Mouse (Mus musculus) embryonic facial prominence, embryonic 12.5 days (tissue): Measurements from ENCODE around the gene Zfp334. TPM values are rescaled to one million over a fixed set of nuclear protein-coding genes. Genes with fewer than 3 reads are reported as not detected.

Source experiments
- ATAC-seq: fragments of 200-750 bp; cut with Nextera tagmentation; 2 replicates; pipeline ENCODE4 v1.8.0; 2017; ENCODE audit not compliant: insufficient number of reproducible peaks, insufficient read depth, low FRiP score, low TSS enrichment
- H3K27ac ChIP-seq: fragments of 300-500 bp; sonication (generic); 2 replicates; pipeline ENCODE4 v1.5.1; 2016; ENCODE audit warnings: mild to moderate bottlenecking
- H3K27me3 ChIP-seq: fragments of 300-500 bp; sonication (generic); 2 replicates; pipeline ENCODE4 v1.6.1; 2016; ENCODE audit warnings: mild to moderate bottlenecking, moderate library complexity
- H3K36me3 ChIP-seq: fragments of 300-500 bp; sonication (generic); 2 replicates; pipeline ENCODE4 v1.6.1; 2016; ENCODE audit warnings: mild to moderate bottlenecking
- H3K4me1 ChIP-seq: fragments of 300-500 bp; sonication (generic); 2 replicates; pipeline ENCODE4 v1.6.1; 2016
- H3K4me2 ChIP-seq: fragments of 300-500 bp; sonication (generic); replicated peaks from 2 replicates; pipeline ENCODE4 v1.6.1; 2016; ENCODE audit warnings: mild to moderate bottlenecking, moderate library complexity
- H3K4me3 ChIP-seq: fragments of 300-500 bp; sonication (generic); 2 replicates; pipeline ENCODE4 v1.5.1; 2016; ENCODE audit warnings: mild to moderate bottlenecking
- H3K9ac ChIP-seq: fragments of 300-500 bp; sonication (generic); 2 replicates; pipeline ENCODE4 v1.6.1; 2016; ENCODE audit warnings: mild to moderate bottlenecking, moderate library complexity
- H3K9me3 ChIP-seq: fragments of 300-500 bp; sonication (generic); 2 replicates; pipeline ENCODE4 v1.6.1; 2016; ENCODE audit warnings: mild to moderate bottlenecking, moderate library complexity
- WGBS: fragments of 180-500 bp; shearing (Covaris S2); methylation state at CpG from one replicate; pipeline ENCODE4 v1.1.7; 2016; 5-methylcytosine and 5-hydroxymethylcytosine counted together
- polyA plus RNA-seq: library from polyadenylated mRNA; unstranded; fragments of >200 nt; fragmentation: Nextera tagmentation; extraction: Ambion mirVana; gene quantifications from 2 replicates; pipeline ENCODE4 v1.2.1, GENCODE M21; 2016

Zfp334 gene
- 17.0 and 17.1 TPM in 2 replicates for polyA plus RNA-seq

DNA sequence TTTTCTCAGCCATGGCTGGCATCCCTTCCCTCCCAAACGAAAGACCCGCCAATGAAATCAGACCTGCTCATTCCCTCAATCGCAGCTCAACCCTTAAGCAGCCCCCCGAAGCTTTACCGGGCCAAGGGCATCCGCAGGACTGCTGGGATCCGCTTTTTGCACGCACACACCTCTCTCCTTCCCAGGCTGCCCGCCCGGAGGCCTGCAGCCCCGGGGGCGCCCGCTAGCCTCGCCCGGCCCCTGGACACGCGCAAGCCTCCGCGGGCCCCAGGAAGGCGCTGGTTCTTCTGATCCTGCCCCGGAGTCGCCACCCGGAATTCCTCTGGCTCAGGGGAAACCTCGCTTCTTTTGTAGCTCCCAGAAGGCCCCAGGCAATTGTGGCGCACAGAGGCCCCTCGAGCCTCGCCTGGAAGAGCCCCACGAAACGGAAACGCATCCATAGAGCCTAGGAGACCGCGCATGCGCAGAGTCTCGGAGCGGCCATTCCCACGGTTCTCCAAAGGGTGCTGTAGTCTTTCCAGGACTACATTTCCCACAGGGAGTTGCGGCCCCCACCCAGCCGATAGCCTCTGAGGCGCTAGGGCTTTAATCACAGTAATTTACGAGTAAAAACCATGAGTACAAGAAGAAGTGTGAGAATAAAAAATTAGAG is at the start of gene Zfp334:
Gene Zfp334, minus strand, starts transcription at position 416 of the 652 bp plus-strand sequence.
- Histone ChIP-seq H3K4me2 (peak within 1 kb of the TSS; percentile 63), H3K4me1 (peaks cover 6% of the 10 kb centered on the region), H3K27me3 (no peaks in the 10 kb centered on the region), H3K9me3 (no peaks in the 10 kb centered on the region), H3K36me3 (peaks cover 40% of the 10 kb centered on the region), H3K27ac (peak within 1 kb of the TSS; percentile 93), H3K9ac (peak within 1 kb of the TSS; percentile 83), H3K4me3 (peak within 1 kb of the TSS; percentile 72)
- WGBS, result under 1% methylated on average over 40 of the region's 40 CpGs
- peak; percentile 78 for ATAC-seq

DNA sequence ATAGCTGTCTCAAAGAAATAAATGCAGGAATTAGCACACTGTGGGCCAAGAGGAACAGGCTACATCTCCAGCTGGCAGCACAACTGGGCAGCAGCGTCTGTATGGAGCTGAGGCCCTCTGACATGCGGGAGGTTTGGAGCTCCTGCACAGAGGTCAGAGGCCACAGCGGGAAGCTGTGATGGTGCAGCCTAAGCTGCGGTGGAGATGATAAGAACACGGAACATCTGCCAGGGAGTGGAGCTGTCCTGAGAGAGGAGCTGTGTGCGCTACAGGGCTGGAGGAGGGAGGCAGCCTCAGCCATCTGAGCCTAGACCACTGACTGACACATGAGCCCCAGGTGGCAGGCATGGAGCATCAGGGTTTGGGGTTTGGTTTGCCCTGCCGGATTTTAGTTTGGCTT is 40.6 kb upstream of the Zfp334 start:
- Histone ChIP-seq H3K27ac (no peak overlapping the region), H3K4me3 (no peak overlapping the region), H3K9ac (no peak overlapping the region), H3K9me3 (no peaks in the 10 kb centered on the region), H3K36me3 (no peaks in the 10 kb centered on the region), H3K27me3 (no peaks in the 10 kb centered on the region), H3K4me1 (no peaks in the 10 kb centered on the region), H3K4me2 (no peak overlapping the region)
- 32% methylated on average over 7 of the region's 7 CpGs for WGBS
- ATAC-seq, result no peak

DNA sequence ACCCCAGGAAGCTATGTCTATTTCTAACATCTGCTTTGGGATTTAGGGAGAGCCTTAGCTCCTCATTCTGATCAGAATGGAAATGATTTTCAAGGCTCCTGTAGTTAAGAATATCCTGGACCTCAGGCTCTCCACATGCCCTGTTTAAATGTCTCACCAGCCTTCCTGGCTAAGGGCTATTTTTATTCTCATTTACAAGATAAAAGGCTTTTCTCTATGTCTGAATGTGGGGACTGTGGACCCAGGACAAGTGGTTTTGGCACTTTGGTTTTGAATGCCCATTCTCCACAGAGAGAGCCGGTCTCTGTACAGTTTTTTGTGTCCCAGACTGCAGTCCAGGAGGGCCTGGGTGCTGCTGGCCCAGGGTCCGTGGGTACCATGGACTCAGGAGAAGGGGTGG is 32.1 kb upstream of the Zfp334 start:
- H3K4me2 ChIP-seq, result no peak overlapping the region
- no peak overlapping the region for H3K27ac ChIP-seq
- H3K4me3 ChIP-seq, result no peak overlapping the region
- ATAC-seq, result no peak
- H3K9me3 ChIP-seq, result no peaks in the 10 kb centered on the region
- 85% methylated on average over 2 of the region's 2 CpGs for whole genome bisulfite sequencing
- no peaks in the 10 kb centered on the region for H3K36me3 ChIP-seq
- H3K9ac ChIP-seq, result no peak overlapping the region
- peaks cover 28% of the 10 kb centered on the region for H3K4me1 ChIP-seq
- H3K27me3 ChIP-seq, result no peaks in the 10 kb centered on the region

DNA sequence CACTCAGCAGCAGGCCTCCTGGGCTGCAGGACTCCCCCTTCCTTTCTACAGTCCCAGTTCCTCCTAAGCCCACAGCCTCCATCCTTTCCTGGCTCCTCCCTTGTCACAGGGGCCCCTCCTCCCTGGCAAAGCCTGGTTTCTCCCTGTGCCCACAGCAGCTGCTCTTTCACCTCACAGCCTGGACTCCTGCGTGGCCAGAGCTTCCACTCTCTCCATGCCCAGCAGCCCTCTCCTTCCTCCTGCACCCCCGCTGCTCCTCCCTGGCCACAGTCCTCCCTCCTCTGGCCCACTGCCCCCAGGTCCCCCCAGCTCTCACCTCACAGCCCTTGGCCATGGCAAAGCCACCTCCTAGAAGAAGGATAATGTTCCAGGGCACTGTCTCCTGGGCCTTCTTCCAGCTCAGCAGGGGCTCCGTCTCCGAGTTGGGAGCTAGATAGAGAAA is 31.6 kb upstream of the Zfp334 start:
- no peak overlapping the region for H3K27ac ChIP-seq
- ATAC-seq, result no peak
- H3K9me3 ChIP-seq, result no peaks in the 10 kb centered on the region
- H3K27me3 ChIP-seq, result no peaks in the 10 kb centered on the region
- H3K9ac ChIP-seq, result no peak overlapping the region
- no peak overlapping the region for H3K4me3 ChIP-seq
- WGBS, result 69% methylated on average over 4 of the region's 4 CpGs
- no peak overlapping the region for H3K4me2 ChIP-seq
- H3K36me3 ChIP-seq, result no peaks in the 10 kb centered on the region
- peaks cover 33% of the 10 kb centered on the region for H3K4me1 ChIP-seq

DNA sequence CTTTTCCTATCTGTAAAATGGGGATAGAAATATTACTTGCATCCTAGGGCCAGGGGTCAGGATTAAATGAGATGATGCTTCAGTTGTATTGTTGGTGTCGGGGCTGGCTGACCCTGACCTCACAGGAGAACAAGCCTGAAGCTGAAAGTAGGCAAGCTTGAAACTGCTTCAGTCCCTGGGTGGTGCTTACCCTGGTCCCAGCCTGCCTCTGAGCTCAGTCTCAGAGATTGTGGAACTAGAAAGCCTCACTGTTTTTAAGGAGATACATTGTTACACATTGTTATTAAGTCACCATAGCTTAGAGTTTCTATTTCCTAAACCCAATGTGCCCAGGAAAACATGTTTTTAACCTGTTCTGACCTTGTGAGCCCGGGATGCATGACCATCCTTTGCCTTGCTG is 30.5 kb upstream of the Zfp334 start:
- Histone ChIP-seq H3K36me3 (no peaks in the 10 kb centered on the region), H3K4me3 (no peak overlapping the region), H3K27ac (no peak overlapping the region), H3K9ac (no peak overlapping the region), H3K9me3 (no peaks in the 10 kb centered on the region), H3K4me2 (no peak overlapping the region), H3K27me3 (no peaks in the 10 kb centered on the region), H3K4me1 (peaks cover 42% of the 10 kb centered on the region)
- WGBS, result 73% methylated on average over 2 of the region's 2 CpGs
- no peak for ATAC-seq

DNA sequence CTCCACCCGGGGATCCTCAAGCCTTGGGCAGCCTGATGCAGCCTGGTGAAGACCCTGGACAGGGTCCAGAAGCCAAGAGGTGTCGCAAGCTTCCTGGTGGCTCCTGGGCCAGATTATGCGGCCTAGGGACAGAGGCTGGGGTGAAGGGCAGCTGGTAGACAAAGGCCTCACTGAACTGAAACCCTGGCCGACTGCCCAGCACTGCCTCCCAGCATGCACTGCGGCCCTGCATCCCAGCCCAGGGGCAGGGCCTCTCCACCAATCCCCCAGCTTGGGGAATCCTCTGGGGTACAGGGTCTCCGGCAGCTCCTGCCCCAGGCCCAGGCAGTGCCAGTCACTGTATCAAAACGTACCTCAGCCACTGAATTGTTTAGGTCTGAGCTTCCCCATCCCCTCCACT is 29.2 kb upstream of the Zfp334 start:
- H3K36me3 ChIP-seq, result no peaks in the 10 kb centered on the region

DNA sequence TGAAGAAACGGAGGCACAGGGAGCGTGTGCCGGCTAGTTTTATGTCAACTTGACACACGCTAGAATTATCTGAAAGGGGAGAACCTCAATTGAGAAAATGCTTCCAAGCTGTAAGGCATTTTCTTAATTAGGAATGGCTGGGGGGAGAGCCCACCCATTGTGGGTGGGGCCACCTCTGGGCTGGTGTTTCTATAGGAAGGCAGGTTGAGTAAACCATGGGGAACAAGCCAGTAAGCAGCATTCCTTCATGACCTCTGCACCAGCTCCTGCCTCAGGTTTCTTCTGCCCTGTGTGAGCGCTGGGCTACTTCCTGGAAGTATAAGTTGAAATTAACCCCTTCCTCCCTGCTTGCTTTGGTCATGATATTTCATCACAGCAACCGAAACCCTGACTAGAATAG is 27.7 kb upstream of the Zfp334 start:
- Histone ChIP-seq H3K9ac (no peak overlapping the region), H3K27ac (peak overlapping the region; percentile 71; the same call in 1 of the 2 replicates), H3K27me3 (no peaks in the 10 kb centered on the region), H3K4me3 (no peak overlapping the region), H3K36me3 (no peaks in the 10 kb centered on the region), H3K9me3 (no peaks in the 10 kb centered on the region), H3K4me1 (peaks cover 42% of the 10 kb centered on the region), H3K4me2 (no peak overlapping the region)
- ATAC-seq, result 0 out of 2 replicates have a peak, but pooled peaks have one; percentile 2
- WGBS, result 22% methylated on average over 6 of the region's 6 CpGs

More for the DNA sequence above, 29.2 kb upstream of the Zfp334 start:
- no peaks in the 10 kb centered on the region for H3K27me3 ChIP-seq
- no peaks in the 10 kb centered on the region for H3K9me3 ChIP-seq
- ATAC-seq, result no peak
- no peak overlapping the region for H3K4me2 ChIP-seq
- no peak overlapping the region for H3K9ac ChIP-seq
- WGBS, result 47% methylated on average over 7 of the region's 7 CpGs
- no peak overlapping the region for H3K27ac ChIP-seq
- H3K4me1 ChIP-seq, result peaks cover 42% of the 10 kb centered on the region
- no peak overlapping the region for H3K4me3 ChIP-seq

DNA sequence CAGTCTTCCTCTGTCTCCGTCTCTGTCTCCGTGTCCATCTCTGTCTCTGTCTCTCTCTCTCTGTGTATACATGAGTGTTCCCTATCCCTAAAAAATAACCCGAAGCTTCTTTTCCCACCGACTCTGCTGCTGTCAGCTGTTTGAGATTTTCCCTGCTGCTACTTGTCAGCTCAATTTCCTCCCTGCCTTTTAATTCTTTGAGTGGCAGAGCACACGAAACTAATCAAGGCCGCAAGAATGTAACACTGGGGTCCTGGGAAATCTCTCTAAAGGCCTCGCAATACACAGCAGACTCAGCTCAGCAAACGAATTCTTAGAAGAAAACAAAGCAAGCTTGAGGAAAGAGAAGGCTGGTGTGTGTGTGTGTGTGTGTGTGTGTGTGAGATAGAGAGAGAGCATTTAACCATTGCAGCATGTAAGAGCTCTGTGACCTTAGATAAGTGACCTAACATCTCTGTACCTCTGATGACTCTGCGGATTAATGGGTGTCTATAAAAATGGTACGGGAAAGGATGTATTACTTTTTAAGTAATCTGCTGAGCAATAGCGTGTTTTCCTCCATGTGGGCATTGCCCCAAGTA is 27.2 kb upstream of the Zfp334 start:
- Histone ChIP-seq H3K9ac (no peak overlapping the region), H3K4me2 (0 out of 2 replicates have a peak overlapping the region, but pooled peaks have one; percentile 12), H3K27me3 (no peaks in the 10 kb centered on the region), H3K27ac (peak overlapping the region; percentile 71), H3K4me1 (peaks cover 42% of the 10 kb centered on the region), H3K9me3 (no peaks in the 10 kb centered on the region), H3K4me3 (no peak overlapping the region), H3K36me3 (no peaks in the 10 kb centered on the region)
- WGBS, result 19% methylated on average over 11 of the region's 11 CpGs
- no peak for ATAC-seq

DNA sequence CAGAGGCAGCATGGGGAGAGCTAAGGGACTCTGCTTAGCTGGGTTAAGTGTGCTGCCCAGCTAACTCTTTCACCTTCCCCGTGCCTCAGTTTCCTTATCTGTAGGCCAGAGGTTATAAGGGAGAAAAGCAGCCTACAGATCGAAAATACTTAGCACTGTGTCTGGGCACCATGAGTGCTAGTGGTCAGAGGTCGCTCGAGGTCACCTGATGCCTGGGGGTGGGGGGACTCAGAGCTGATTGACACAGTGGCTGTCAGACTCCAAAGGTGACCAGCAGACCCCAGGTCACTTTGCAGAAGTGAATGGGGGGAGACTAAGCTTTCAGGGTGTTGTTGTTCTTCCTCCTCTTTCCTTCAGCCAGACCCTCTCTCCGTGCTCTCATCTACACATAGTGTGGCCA is 26.3 kb upstream of the Zfp334 start:
- Histone ChIP-seq H3K4me2 (no peak overlapping the region), H3K36me3 (no peaks in the 10 kb centered on the region), H3K27ac (0 out of 2 replicates have a peak overlapping the region, but pooled peaks have one; percentile 71), H3K4me1 (peaks cover 41% of the 10 kb centered on the region), H3K9me3 (no peaks in the 10 kb centered on the region), H3K4me3 (no peak overlapping the region), H3K27me3 (no peaks in the 10 kb centered on the region), H3K9ac (no peak overlapping the region)
- no peak for ATAC-seq
- WGBS, result 48% methylated on average over 5 of the region's 5 CpGs

DNA sequence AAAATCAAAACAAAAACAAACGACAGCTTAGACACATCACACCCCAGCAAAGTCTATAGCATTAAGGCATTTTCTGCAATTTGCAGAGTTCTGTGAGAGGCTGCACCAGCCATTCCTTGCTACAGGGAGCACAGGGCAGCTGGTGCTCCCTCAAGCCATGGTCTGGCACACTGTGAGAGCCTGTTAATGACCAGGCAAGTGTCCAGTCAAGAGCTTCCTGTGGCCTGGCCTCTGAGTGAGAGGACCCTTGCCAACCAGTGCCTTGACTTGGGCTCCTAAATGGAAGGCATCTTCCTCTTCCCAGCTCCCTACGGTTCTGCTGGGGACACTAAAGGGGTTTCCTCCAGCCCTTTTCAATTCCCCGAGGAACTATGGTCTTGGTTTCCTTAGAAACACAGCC is 25.8 kb upstream of the Zfp334 start:
- no peak overlapping the region for H3K4me3 ChIP-seq
- peaks cover 39% of the 10 kb centered on the region for H3K4me1 ChIP-seq
- no peak overlapping the region for H3K9ac ChIP-seq
- ATAC-seq, result no peak
- no peaks in the 10 kb centered on the region for H3K9me3 ChIP-seq
- 38% methylated on average over 3 of the region's 3 CpGs for WGBS
- H3K36me3 ChIP-seq, result no peaks in the 10 kb centered on the region
- H3K27me3 ChIP-seq, result no peaks in the 10 kb centered on the region
- H3K27ac ChIP-seq, result no peak overlapping the region
- H3K4me2 ChIP-seq, result no peak overlapping the region

DNA sequence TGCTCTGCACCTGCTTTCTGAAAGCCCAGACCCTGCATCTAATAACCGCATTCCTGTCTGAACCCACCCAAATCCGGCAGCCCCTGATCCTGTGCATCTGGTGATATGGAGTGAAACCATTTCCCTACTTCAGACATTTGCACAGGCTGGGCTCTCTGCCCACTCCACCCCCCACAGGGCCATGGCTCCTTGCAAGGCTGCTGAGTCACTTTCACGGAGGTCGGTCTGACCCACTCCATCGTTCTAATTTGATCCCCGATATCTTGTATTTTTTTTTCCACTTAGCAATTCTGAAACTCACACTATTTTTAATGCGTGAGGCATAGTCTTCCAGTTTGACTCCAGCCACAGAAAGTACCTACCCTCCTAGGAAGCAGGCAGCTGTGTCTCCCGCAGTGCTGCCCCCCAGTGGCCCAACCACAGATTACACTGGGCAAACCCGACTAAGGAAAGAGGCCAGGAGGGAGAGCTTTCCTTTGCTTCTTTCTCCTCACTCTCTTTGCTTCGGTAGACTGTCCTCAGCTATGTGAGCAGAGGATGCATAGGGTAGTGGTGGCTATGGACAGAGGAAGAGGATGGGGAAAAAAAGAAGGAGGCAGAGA is 19.7 kb upstream of the Zfp334 start:
- no peak overlapping the region for H3K4me3 ChIP-seq
- peaks cover 7% of the 10 kb centered on the region; the same call in 1 of the 2 replicates for H3K4me1 ChIP-seq
- no peaks in the 10 kb centered on the region for H3K36me3 ChIP-seq
- no peak for ATAC-seq
- 43% methylated on average over 10 of the region's 10 CpGs for WGBS
- H3K27me3 ChIP-seq, result no peaks in the 10 kb centered on the region
- H3K9ac ChIP-seq, result no peak overlapping the region
- H3K9me3 ChIP-seq, result no peaks in the 10 kb centered on the region
- H3K4me2 ChIP-seq, result no peak overlapping the region
- no peak overlapping the region for H3K27ac ChIP-seq

DNA sequence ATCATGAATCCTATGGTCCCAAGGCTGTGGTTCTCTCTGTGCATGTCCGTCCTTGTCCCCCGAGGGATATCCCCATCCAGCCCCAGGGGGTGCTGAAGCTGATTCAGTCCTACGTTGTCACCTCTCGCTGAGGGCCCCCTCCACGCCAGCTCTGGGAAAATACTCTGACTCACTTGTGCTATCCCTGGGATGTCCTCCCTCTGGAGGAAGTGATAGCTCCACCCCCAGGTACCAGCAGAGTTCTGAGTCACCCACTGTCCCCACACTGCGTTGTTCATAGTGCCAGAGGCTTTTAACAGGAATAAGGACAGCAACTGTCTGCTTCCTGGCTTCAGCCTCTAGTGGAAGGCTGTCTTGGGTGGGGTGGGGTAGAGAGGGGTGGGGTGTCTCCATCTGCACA is 17.3 kb upstream of the Zfp334 start:
- H3K9ac ChIP-seq, result no peak overlapping the region
- H3K4me3 ChIP-seq, result no peak overlapping the region
- H3K27ac ChIP-seq, result no peak overlapping the region
- no peaks in the 10 kb centered on the region for H3K27me3 ChIP-seq
- H3K36me3 ChIP-seq, result no peaks in the 10 kb centered on the region
- no peak for ATAC-seq
- no peak overlapping the region for H3K4me2 ChIP-seq
- peaks cover 13% of the 10 kb centered on the region; the same call in 1 of the 2 replicates for H3K4me1 ChIP-seq
- 54% methylated on average over 6 of the region's 6 CpGs for WGBS
- H3K9me3 ChIP-seq, result no peaks in the 10 kb centered on the region
